Mouse (Mus musculus) hindbrain, embryonic 10.5 days (tissue): Measurements from ENCODE around the gene Arid1b. TPM values are rescaled to one million over a fixed set of nuclear protein-coding genes. Genes with fewer than 3 reads are reported as not detected.

ENCODE experiments used
- DNase-seq: peaks from one replicate; pipeline ENCODE4 v3.0.0-alpha.2; 2017; ENCODE audit warnings: low spot score
- H3K27ac ChIP-seq: fragments of 300-500 bp; sonication (generic); 2 replicates; pipeline ENCODE4 v1.5.1; 2016; ENCODE audit warnings: mild to moderate bottlenecking, moderate library complexity
- H3K27me3 ChIP-seq: fragments of 300-500 bp; sonication (generic); 2 replicates; pipeline ENCODE4 v1.6.1; 2016; ENCODE audit warnings: mild to moderate bottlenecking; ENCODE audit not compliant: poor library complexity, insufficient read depth, severe bottlenecking
- H3K36me3 ChIP-seq: fragments of 300-500 bp; sonication (generic); 2 replicates; pipeline ENCODE4 v1.6.1; 2016; ENCODE audit warnings: mild to moderate bottlenecking, moderate library complexity
- H3K4me1 ChIP-seq: fragments of 300-500 bp; sonication (generic); replicated peaks from 2 replicates; pipeline ENCODE4 v1.6.1; 2016; ENCODE audit warnings: mild to moderate bottlenecking
- H3K4me3 ChIP-seq: fragments of 300-500 bp; sonication (generic); 2 replicates; pipeline ENCODE4 v1.5.1; 2016; ENCODE audit warnings: mild to moderate bottlenecking, moderate library complexity
- H3K9me3 ChIP-seq: fragments of 300-500 bp; sonication (generic); 2 replicates; pipeline ENCODE4 v1.6.1; 2016; ENCODE audit warnings: mild to moderate bottlenecking, moderate library complexity
- WGBS: fragments of 180-500 bp; shearing (Covaris S2); methylation state at CpG from one replicate; pipeline ENCODE4 v1.1.7; 2016; 5-methylcytosine and 5-hydroxymethylcytosine counted together
- polyA plus RNA-seq: library from polyadenylated mRNA; unstranded; fragments of >200 nt; fragmentation: Nextera tagmentation; extraction: Ambion mirVana; gene quantifications from 2 replicates; pipeline ENCODE4 v1.2.1, GENCODE M21; 2016

Arid1b gene
- polyA plus RNA-seq, 1 experiment from 2014 or later = 11.7 TPM

DNA sequence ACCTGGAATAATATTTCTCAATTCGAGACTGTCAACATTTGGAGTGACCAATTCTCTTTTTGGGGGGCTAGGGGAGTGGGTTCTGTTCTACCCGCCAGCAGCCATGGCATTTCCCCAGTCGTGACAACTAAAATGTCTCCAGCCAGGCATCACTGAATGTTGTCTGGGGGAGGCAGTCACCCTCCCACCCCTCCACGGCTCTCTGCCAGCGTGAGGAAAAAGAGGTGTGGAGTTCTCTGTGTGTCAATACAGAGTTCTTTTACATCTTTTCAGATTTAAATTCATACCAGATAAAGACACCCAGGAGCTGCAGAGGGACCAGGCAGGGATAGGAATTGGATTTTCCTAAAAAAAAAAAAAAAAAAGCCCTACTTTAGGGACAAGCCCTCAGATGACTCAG lies 402.1 kb downstream of the Arid1b start:
- Histone ChIP-seq H3K36me3 (no peaks in the 10 kb centered on the region), H3K4me1 (no peaks in the 10 kb centered on the region), H3K27me3 (peaks cover 11% of the 10 kb centered on the region; the same call in 1 of the 2 replicates), H3K27ac (no peak overlapping the region), H3K4me3 (no peak overlapping the region), H3K9me3 (no peaks in the 10 kb centered on the region)
- DNase-seq = no peak
- WGBS = 74% methylated on average over 5 of the region's 5 CpGs
